Mouse (Mus musculus) T-helper 17 cell (primary cell): Measurements from ENCODE around the gene Zc3h15.
"Not testable (repeated sequence)": the region's sequence is repeated elsewhere in the genome, so short reads cannot be mapped to it uniquely, and the experiment has no call there.

ENCODE experiments used
- in situ Hi-C, 2 experiments: fragments of 300-600 bp; cut with MboI, MseI; formaldehyde crosslinking; loops; 1 replicate in 1 of 2; 2 replicates in 1 of 2; pipeline ENCODE4 v1.15.1; 2025; ENCODE audit warnings: high pct_unique_total_duplicates in 2 of 2

The Zc3h15 gene

GRCm38 (mm10) chr2:83702411-83702810 is 58.2 kb downstream of the Zc3h15 start:
- in situ Hi-C loops = no loop called here

GRCm38 (mm10) chr2:83705580-83706158 is 61.4 kb downstream of the Zc3h15 start:
- in situ Hi-C loops = no loop called here

- in situ Hi-C loops = no loop called here
Measured at GRCm38 (mm10) chr2:83709896-83710524, 65.8 kb downstream of the Zc3h15 start.

- in situ Hi-C loops = not testable (repeated sequence)
Measured at GRCm38 (mm10) chr2:83713281-83713680, 69.0 kb downstream of the Zc3h15 start.

- in situ Hi-C loops = no loop called here
Measured at GRCm38 (mm10) chr2:83713946-83714345, 69.7 kb downstream of the Zc3h15 start.
